Mouse (Mus musculus) liver, embryonic 14.5 days (tissue): ENCODE measurements around the gene Adam12.

Experiments
- CTCF ChIP-seq: IDR thresholded peaks from 2 replicates; pipeline ENCODE4 v1.5.1; 2016; ENCODE audit warnings: antibody characterized with exemption, low read depth, control low read depth
- EP300 ChIP-seq: IDR thresholded peaks from 2 replicates; pipeline ENCODE4 v1.6.1; 2016; ENCODE audit warnings: antibody characterized with exemption, low read depth

DNA sequence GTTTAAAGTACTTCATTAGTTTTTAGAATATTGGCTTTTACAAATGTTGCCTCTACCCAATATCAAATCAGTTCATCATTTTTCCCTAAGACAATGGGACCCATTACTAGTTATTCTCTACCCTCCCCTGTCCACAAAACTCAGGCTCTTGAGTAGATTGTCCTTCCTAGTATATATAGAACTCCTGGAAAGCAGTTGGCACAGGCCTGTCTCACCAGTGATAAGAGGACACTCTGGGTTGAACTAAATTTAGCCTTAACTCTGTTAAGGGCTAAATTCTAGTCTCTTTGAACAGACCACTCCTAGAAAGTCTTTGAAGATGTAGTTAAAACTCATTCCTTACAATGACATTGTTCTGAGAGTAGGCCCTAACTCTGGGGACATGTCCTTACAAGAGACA lies 241.0 kb downstream of the Adam12 start:
- TF ChIP-seq EP300 (no peak), CTCF (no peak)
